Mouse (Mus musculus): ENCODE data around the gene Cdca8. TPM values are rescaled to one million over a fixed set of nuclear protein-coding genes. Genes with fewer than 3 reads are reported as not detected.

Gene Cdca8
- total RNA-seq (2023; ENCODE audit: inconsistent age): 3.5 to 4.1 TPM (median 3.6 TPM) in 4 replicates

GRCm38 (mm10) chr4:124939211-124939610, at the start of gene Cdca8:
Gene Cdca8 (minus strand): TSS chr4:124939311.

DNA sequence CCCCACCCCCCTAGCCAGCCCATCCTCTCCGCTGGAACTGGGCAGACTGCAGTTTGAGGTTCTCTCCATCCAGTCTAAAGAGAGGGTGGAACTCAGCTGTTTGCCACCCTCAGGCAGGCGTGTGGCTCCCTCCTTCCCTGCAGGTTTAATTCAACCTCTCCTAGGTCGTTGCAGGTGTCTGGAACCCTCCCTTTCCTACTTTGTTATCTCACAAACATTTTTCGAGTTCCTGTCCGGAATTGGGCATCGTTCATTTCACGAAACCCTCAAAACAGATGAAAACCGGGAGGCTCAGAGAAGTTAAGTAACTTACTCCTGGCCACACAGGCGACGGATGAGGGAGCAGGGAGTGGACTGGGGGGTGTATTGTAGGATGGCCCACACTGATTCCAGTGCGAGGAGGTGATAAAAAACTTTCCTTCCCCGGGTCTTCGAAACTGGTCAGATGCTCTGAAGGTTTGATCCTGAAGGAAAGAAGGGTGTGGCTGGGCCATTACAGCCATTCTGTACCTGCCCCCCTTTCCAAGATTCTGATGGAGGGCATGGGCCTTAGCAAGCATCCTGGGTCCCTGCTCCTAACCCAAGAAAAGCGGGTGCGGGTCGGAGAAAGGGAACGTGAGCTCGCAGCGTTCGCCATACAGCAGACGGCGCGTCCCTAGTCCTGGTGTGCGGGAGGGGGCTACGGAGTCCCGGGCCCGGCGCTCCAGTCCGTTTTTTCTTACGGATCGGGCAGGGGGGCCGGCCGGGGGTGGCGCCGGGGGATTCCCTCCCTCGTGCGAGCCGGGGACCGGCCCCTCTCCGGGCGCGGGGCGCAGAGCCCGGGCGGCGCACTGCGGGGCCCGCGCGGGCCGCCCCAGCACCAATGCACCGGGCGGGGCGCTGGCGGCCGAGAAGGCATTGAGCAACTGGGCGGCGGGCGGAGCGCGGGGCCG, 46.8 kb upstream of the Cdca8 start, which contains the start of gene Rspo1:
Gene Rspo1 (plus strand): TSS at position 760 of the 932 bp plus-strand sequence.

DNA sequence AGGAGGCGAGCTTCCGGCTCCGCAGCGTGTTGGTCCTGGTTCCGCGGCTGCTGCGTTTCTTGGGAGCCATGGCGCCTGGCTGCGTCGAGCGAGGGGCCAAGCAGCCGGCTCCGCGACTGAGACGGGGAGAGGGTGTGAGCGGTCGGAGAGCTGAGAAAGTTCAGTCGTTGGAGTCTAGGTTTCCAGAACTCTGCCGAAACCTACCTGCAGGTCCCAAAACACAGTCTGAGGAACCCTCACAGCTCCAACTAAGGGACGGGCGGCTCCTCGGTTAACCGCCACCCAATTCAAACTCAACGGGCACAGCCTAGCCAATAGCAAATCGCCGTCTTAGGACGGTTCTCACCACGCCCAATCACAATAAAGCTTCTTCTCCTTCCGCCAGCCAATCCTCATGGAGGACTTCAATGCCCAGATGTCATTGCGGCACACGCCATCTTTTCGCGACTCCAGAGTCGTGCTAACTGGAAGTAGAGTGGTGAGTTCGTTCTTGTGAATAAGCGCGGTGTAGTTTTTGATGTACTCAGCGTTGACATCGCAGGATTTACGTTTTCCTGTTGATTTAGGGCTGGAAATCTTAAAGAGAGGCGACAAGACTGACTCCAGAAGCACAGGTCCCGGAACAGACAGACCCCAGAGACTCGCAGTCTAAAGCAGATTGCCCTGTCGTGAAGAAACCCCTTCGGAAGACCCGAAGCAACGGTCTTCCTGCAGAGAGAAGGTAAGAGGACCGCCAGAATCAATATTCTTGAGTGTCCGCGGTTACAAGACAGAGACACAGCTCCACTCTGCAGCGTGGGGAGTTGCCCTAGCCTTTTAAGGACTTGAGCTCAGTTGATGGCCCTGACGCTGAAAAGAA, 2.3 kb downstream of the Cdca8 start, which contains the start of gene 9930104L06Rik:
Gene 9930104L06Rik (plus strand): TSS at position 436 of the 859 bp plus-strand sequence.

GRCm38 (mm10) chr4:124880599-124880998, 58.5 kb downstream of the Cdca8 start, which contains the start of gene Epha10:
Gene Epha10 (plus strand): TSS chr4:124880899.

Other genes with a start within 250 kb of the Cdca8 start
- gene Utp11, start 245.7 kb downstream of the Cdca8 start, total RNA-seq (2023; ENCODE audit: inconsistent age): 21.3 to 25.1 TPM (median 22.3 TPM) in 4 replicates
- gene Fhl3, start 238.6 kb downstream of the Cdca8 start, total RNA-seq (2023; ENCODE audit: inconsistent age): 13.5 to 20.1 TPM (median 17.8 TPM) in 4 replicates
- gene Sf3a3, start 224.5 kb downstream of the Cdca8 start, total RNA-seq (2023; ENCODE audit: inconsistent age): 54.2 to 61.6 TPM (median 56.9 TPM) in 4 replicates
- 36.4 to 45.8 TPM (median 39.5 TPM) in 4 replicates for gene Inpp5b, start 197.5 kb downstream of the Cdca8 start, total RNA-seq (2023; ENCODE audit: inconsistent age)
- 37.9 to 49.0 TPM (median 43.0 TPM) in 4 replicates for gene Mtf1, start 137.2 kb downstream of the Cdca8 start, total RNA-seq (2023; ENCODE audit: inconsistent age)
- gene Yrdc, start 88.6 kb downstream of the Cdca8 start, total RNA-seq (2023; ENCODE audit: inconsistent age): 113 to 137 TPM (median 121 TPM) in 4 replicates
- gene 1110065P20Rik, start 88.1 kb downstream of the Cdca8 start, total RNA-seq (2023; ENCODE audit: inconsistent age): 14.3 to 15.5 TPM (median 14.7 TPM) in 4 replicates
- gene Maneal, start 77.1 kb downstream of the Cdca8 start, total RNA-seq (2023; ENCODE audit: inconsistent age): 0.30 to 0.77 TPM (median 0.50 TPM) in 4 replicates
- gene Epha10, start 58.4 kb downstream of the Cdca8 start, total RNA-seq (2023; ENCODE audit: inconsistent age): not detected in 4 replicates
- 17.5 to 25.3 TPM (median 22.7 TPM) in 4 replicates for gene 9930104L06Rik, start 2.3 kb downstream of the Cdca8 start, total RNA-seq (2023; ENCODE audit: inconsistent age)
- gene Rspo1, start 47.1 kb upstream of the Cdca8 start, total RNA-seq (2023; ENCODE audit: inconsistent age): 1.4 TPM in 1 of 4 replicates, not detected in the others
- 79.5 to 103 TPM (median 95.9 TPM) in 4 replicates for gene Gnl2, start 77.3 kb upstream of the Cdca8 start, total RNA-seq (2023; ENCODE audit: inconsistent age)
- gene Dnali1, start 126.4 kb upstream of the Cdca8 start, total RNA-seq (2023; ENCODE audit: inconsistent age): not detected in 4 replicates
- 30.5 to 35.7 TPM (median 33.9 TPM) in 4 replicates for gene Snip1, start 127.4 kb upstream of the Cdca8 start, total RNA-seq (2023; ENCODE audit: inconsistent age)
- gene Meaf6, start 145.8 kb upstream of the Cdca8 start, total RNA-seq (2023; ENCODE audit: inconsistent age): 42.2 to 53.4 TPM (median 51.3 TPM) in 4 replicates
- gene Zc3h12a, start 188.5 kb upstream of the Cdca8 start, total RNA-seq (2023; ENCODE audit: inconsistent age): 293 to 323 TPM (median 314 TPM) in 4 replicates

Measured in B cell, adult (primary cell).